In the genomic region with DNA sequence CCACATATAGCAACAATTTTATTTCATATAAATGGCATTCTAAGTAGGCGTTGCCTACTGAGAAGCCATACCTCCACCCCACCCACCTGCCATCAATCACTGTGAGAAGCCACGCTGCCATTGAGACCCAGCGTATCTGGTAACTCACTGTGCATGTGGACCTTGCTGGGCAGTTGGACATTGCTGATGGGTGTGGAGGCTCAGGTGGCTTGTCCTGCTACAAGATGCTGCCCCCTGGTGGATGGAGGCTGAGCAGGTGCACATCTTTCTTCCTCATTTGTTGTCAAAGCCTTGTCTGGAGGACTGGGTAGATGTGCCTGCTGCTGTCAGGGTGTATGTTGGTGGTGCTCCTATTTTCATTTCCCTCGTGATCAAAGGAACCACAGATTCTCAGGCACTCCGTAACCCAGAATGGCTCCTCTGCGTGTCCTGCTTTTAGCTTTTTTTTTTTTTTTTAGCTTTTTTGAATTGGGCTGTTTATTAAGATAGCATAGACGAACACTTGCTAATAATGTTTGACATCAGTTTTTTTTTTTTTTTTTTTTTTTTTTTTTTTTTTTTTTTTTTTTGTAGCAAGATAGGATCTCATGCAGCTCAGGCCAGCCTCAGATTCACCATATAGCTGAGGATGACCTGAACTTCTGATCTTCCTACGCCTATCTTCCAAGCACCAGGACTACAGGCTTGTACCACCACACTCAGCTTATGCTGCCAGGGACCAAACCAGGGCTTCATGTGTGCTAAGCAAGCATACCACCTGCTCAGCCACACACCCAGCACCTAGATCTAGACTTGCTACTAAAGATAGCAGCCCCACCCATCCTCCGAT, we compare ENCODE assay signal across 8 mouse cellular contexts. TPM values are rescaled to one million over a fixed set of nuclear protein-coding genes. Genes with fewer than 3 reads are reported as not detected.
DNase-seq lines count a peak whose midpoint lies in the region; ATAC-seq and TF ChIP-seq lines count a peak whose summit lies in the region.

No protein-coding gene starts in this region.

- no peak overlapping the region for H3K9ac ChIP-seq in kidney, embryonic 14.5 days (ENCODE audit: low read depth, low read length)
- H3K9ac ChIP-seq in forebrain, embryonic 14.5 days (ENCODE audit: low read length): no peak overlapping the region

- H3K27me3 ChIP-seq in kidney, adult 2 months (replicated peaks; ENCODE audit: control insufficient read depth, insufficient read depth, low read length): no peaks in the 10 kb centered on the region
- H3K27me3 ChIP-seq in kidney, embryonic 14.5 days (ENCODE audit: control insufficient read depth, insufficient read depth, low read length): no peaks in the 10 kb centered on the region
- no peaks in the 10 kb centered on the region for H3K27me3 ChIP-seq in forebrain, embryonic 14.5 days (replicated peaks; ENCODE audit: control insufficient read depth, insufficient read depth, low read length)

- peak; percentile 78 for DNase-seq in kidney, adult 2 months
- DNase-seq in brain, adult 2 months (ENCODE audit: low read depth, low spot score): peak; percentile 87
- peak; percentile 49 for DNase-seq in forebrain, embryonic 14.5 days (ENCODE audit: low spot score)
- DNase-seq in kidney, postnatal 4 days: peak; percentile 79 to 84
- peak; percentile 61 to 66 for DNase-seq in lung, adult 18-20 months
- DNase-seq in retina, embryonic 14.5 days (ENCODE audit: low spot score): peak; percentile 73
- DNase-seq in thymus, postnatal 4 days: peak; percentile 83

- TF ChIP-seq POLR2A in kidney, adult 2 months (IDR thresholded peaks at IDR 0.05; ENCODE audit: low read depth, low read length): no peak

- H3K4me2 ChIP-seq in kidney, embryonic 14.5 days (replicated peaks; ENCODE audit: low read depth, low read length): no peak overlapping the region
- no peak overlapping the region for H3K4me2 ChIP-seq in forebrain, embryonic 14.5 days (ENCODE audit: low read length)

- H3K4me3 ChIP-seq in kidney, adult 2 months (ENCODE audit: insufficient read depth, low read depth, low read length): no peak overlapping the region
- no peak overlapping the region for H3K4me3 ChIP-seq in kidney, embryonic 14.5 days (ENCODE audit: low read length)
- H3K4me3 ChIP-seq in forebrain, embryonic 14.5 days (ENCODE audit: low read depth, low read length): no peak overlapping the region

- H3K27ac ChIP-seq in kidney, adult 2 months (ENCODE audit: insufficient read depth, low read depth, low read length): no peak overlapping the region
- H3K27ac ChIP-seq in kidney, embryonic 14.5 days (ENCODE audit: low read depth, low read length): no peak overlapping the region
- H3K27ac ChIP-seq in forebrain, embryonic 14.5 days (ENCODE audit: low read depth, low read length): no peak overlapping the region

- peaks cover 4% of the 10 kb centered on the region for H3K36me3 ChIP-seq in kidney, adult 2 months (ENCODE audit: control insufficient read depth, insufficient read depth, low read length)
- H3K36me3 ChIP-seq in kidney, embryonic 14.5 days (ENCODE audit: control insufficient read depth, insufficient read depth, low read length): peaks cover 13% of the 10 kb centered on the region
- H3K36me3 ChIP-seq in forebrain, embryonic 14.5 days (ENCODE audit: control insufficient read depth, insufficient read depth, low read length): peaks cover 34% of the 10 kb centered on the region

- ATAC-seq in kidney, embryonic 14.5 days (ENCODE audit: low FRiP score, low TSS enrichment): no peak
- no peak for ATAC-seq in forebrain, embryonic 14.5 days

- WGBS in kidney, adult 2 months: 62% methylated on average over 9 of the region's 9 CpGs
- 69% methylated on average over 9 of the region's 9 CpGs for WGBS in kidney, embryonic 14.5 days
- WGBS in forebrain, embryonic 14.5 days: 73% methylated on average over 9 of the region's 9 CpGs

- H3K9me3 ChIP-seq in kidney, embryonic 14.5 days (ENCODE audit: control insufficient read depth, low read length): no peaks in the 10 kb centered on the region
- H3K9me3 ChIP-seq in forebrain, embryonic 14.5 days (replicated peaks; ENCODE audit: control insufficient read depth, low read length): no peaks in the 10 kb centered on the region

- TF ChIP-seq CTCF in kidney, adult 2 months (conservative IDR thresholded peaks at IDR 0.05; ENCODE audit: insufficient read depth, insufficient read length, low read depth, low read length): peak; percentile 92

- no peaks in the 10 kb centered on the region for H3K4me1 ChIP-seq in kidney, adult 2 months (ENCODE audit: control insufficient read depth, insufficient read depth, low read length)
- no peaks in the 10 kb centered on the region for H3K4me1 ChIP-seq in kidney, embryonic 14.5 days (ENCODE audit: control insufficient read depth, insufficient read depth, low read length)
- H3K4me1 ChIP-seq in forebrain, embryonic 14.5 days (ENCODE audit: control insufficient read depth, insufficient read depth, low read length): no peaks in the 10 kb centered on the region

RNA-seq across cellular contexts. Expression of a gene that starts 16.6 kb away (rescaled TPM):
- 281 and 314 TPM in 2 replicates for polyA plus RNA-seq in kidney, adult 2 months (2012; rRNA removed)
- polyA plus RNA-seq in kidney, embryonic 14.5 days (2014; fragmentation: Nextera tagmentation; extraction: Ambion mirVana): 134 and 160 TPM in 2 replicates
- 162 and 169 TPM in 2 replicates for polyA plus RNA-seq in forebrain, embryonic 14.5 days (2014; fragmentation: Nextera tagmentation; extraction: Ambion mirVana)

RNA-seq across cellular contexts. Expression of a gene that starts 32.4 kb away (rescaled TPM):
- 1.5 and 1.6 TPM in 2 replicates for polyA plus RNA-seq in kidney, adult 2 months (2012; rRNA removed)
- polyA plus RNA-seq in kidney, embryonic 14.5 days (2014; fragmentation: Nextera tagmentation; extraction: Ambion mirVana): 0.35 and 0.37 TPM in 2 replicates
- 2.7 and 3.2 TPM in 2 replicates for polyA plus RNA-seq in forebrain, embryonic 14.5 days (2014; fragmentation: Nextera tagmentation; extraction: Ambion mirVana)

RNA-seq across cellular contexts. Expression of a gene that starts 47.7 kb away (rescaled TPM):
- polyA plus RNA-seq in kidney, adult 2 months (2012; rRNA removed): 46.8 and 66.0 TPM in 2 replicates
- 0.76 and 0.96 TPM in 2 replicates for polyA plus RNA-seq in kidney, embryonic 14.5 days (2014; fragmentation: Nextera tagmentation; extraction: Ambion mirVana)
- polyA plus RNA-seq in forebrain, embryonic 14.5 days (2014; fragmentation: Nextera tagmentation; extraction: Ambion mirVana): 0.72 TPM in 1 of 2 replicates, not detected in the other

Comparison
In these comparisons a context has a peak if more than half of its experiments do, and no peak if none do; other contexts are left out.
1. RNA of a gene that starts 47.7 kb away (polyA plus RNA-seq): 46.8 to 66.0 TPM in kidney, adult 2 months; 0.76 to 0.96 TPM in kidney, embryonic 14.5 days and 0.72 TPM in forebrain, embryonic 14.5 days; every median in the first group is over 10 times any median in the second.
2. Peak in every context shown above with its lines, with median percentiles within 50 percentile points of each other: DNase-seq.